Mouse (Mus musculus): ENCODE measurements around the gene Wdr24. TPM values are rescaled to one million over a fixed set of nuclear protein-coding genes. Genes with fewer than 3 reads are reported as not detected.

The Wdr24 gene
- 30.4 and 39.6 TPM in 2 replicates for polyA plus RNA-seq (2012; rRNA removed)

GRCm38 (mm10) chr17:25823452-25823851 lies at the start of gene Wdr24:
Gene Wdr24, plus strand, starts transcription at chr17:25823627.
- DNase-seq (ENCODE audit: low read depth, low spot score) = no peak

GRCm38 (mm10) chr17:25775318-25776062 lies 47.9 kb upstream of the Wdr24 start:
- WGBS = 74% methylated on average over 10 of the region's 10 CpGs
- DNase-seq (ENCODE audit: low read depth, low spot score) = no peak

More at GRCm38 (mm10) chr17:25823452-25823851, at the start of gene Wdr24:
- WGBS = under 1% methylated on average over 18 of the region's 18 CpGs

GRCm38 (mm10) chr17:25777948-25778347 lies 45.5 kb upstream of the Wdr24 start:
- DNase-seq (ENCODE audit: low read depth, low spot score) = no peak
- 94% methylated on average over 5 of the region's 5 CpGs for WGBS

GRCm38 (mm10) chr17:25781339-25781738 lies 42.1 kb upstream of the Wdr24 start:
- 75% methylated on average over 6 of the region's 6 CpGs for WGBS

GRCm38 (mm10) chr17:25783086-25783485 lies 40.3 kb upstream of the Wdr24 start:
- DNase-seq (ENCODE audit: low read depth, low spot score) = no peak
- 58% methylated on average over 7 of the region's 7 CpGs for WGBS

More at GRCm38 (mm10) chr17:25781339-25781738, 42.1 kb upstream of the Wdr24 start:
- no peak for DNase-seq (ENCODE audit: low read depth, low spot score)

GRCm38 (mm10) chr17:25783861-25784574 lies 39.4 kb upstream of the Wdr24 start:
- WGBS = 74% methylated on average over 15 of the region's 15 CpGs
- DNase-seq (ENCODE audit: low read depth, low spot score) = no peak

- WGBS = under 1% methylated on average over 23 of the region's 23 CpGs
- peak; percentile 87 for DNase-seq (ENCODE audit: low read depth, low spot score)
These were observed 38.1 kb upstream of the Wdr24 start, which contains the start of gene Haghl for GRCm38 (mm10) chr17:25785281-25785745. Gene Haghl, minus strand, starts transcription at chr17:25785673.

- WGBS = 73% methylated on average over 3 of the region's 3 CpGs
- no peak for DNase-seq (ENCODE audit: low read depth, low spot score)
These were observed 37.1 kb upstream of the Wdr24 start, which contains the start of gene Ccdc78 for GRCm38 (mm10) chr17:25786280-25786679. Gene Ccdc78, plus strand, starts transcription at chr17:25786580.

GRCm38 (mm10) chr17:25786781-25787504 lies 36.5 kb upstream of the Wdr24 start:
- 91% methylated on average over 9 of the region's 9 CpGs for WGBS
- DNase-seq (ENCODE audit: low read depth, low spot score) = no peak

GRCm38 (mm10) chr17:25791320-25791842 lies 32.0 kb upstream of the Wdr24 start:
- no peak for DNase-seq (ENCODE audit: low read depth, low spot score)
- WGBS = 20% methylated on average over 19 of the region's 19 CpGs

GRCm38 (mm10) chr17:25791843-25792527 lies 31.4 kb upstream of the Wdr24 start:
- peak; percentile 39 for DNase-seq (ENCODE audit: low read depth, low spot score)
- WGBS = under 1% methylated on average over 45 of the region's 45 CpGs

GRCm38 (mm10) chr17:25792615-25793014 lies 30.8 kb upstream of the Wdr24 start, which contains the start of gene Fam173a:
Gene Fam173a, minus strand, starts transcription at chr17:25792901.
- under 1% methylated on average over 14 of the region's 14 CpGs for WGBS
- DNase-seq (ENCODE audit: low read depth, low spot score) = no peak

- no peak for DNase-seq (ENCODE audit: low read depth, low spot score)
- WGBS = 75% methylated on average over 13 of the region's 13 CpGs
These were observed 29.2 kb upstream of the Wdr24 start for GRCm38 (mm10) chr17:25794197-25794596.

- 92% methylated on average over 17 of the region's 17 CpGs for WGBS
- no peak for DNase-seq (ENCODE audit: low read depth, low spot score)
These were observed 28.4 kb upstream of the Wdr24 start for GRCm38 (mm10) chr17:25794998-25795397.

- no peak for DNase-seq (ENCODE audit: low read depth, low spot score)
- 73% methylated on average over 6 of the region's 6 CpGs for WGBS
These were observed 27.8 kb upstream of the Wdr24 start, which contains the start of gene AC134908.4 for GRCm38 (mm10) chr17:25795609-25796092. Gene AC134908.4, minus strand, starts transcription at chr17:25795659.

GRCm38 (mm10) chr17:25796211-25796771 lies 27.1 kb upstream of the Wdr24 start:
- 7% methylated on average over 37 of the region's 37 CpGs for WGBS
- no peak for DNase-seq (ENCODE audit: low read depth, low spot score)

GRCm38 (mm10) chr17:25796951-25797369 lies 26.5 kb upstream of the Wdr24 start, which contains the start of gene Metrn:
Gene Metrn, minus strand, starts transcription at chr17:25797136.
- under 1% methylated on average over 35 of the region's 35 CpGs for WGBS
- DNase-seq (ENCODE audit: low read depth, low spot score) = peak; percentile 48

GRCm38 (mm10) chr17:25801029-25801428 lies 22.4 kb upstream of the Wdr24 start:
- 5% methylated on average over 6 of the region's 6 CpGs for WGBS
- DNase-seq (ENCODE audit: low read depth, low spot score) = peak; percentile 42
